Comparison of ENCODE assay signal across 9 mouse cellular contexts in genomic region chr19:46507806-46508205, GRCm38 (mm10). TPM values are rescaled to one million over a fixed set of nuclear protein-coding genes. Genes with fewer than 3 reads are reported as not detected.
A peak's percentile ranks its signal among the peaks of the same experiment; 100 is the strongest.
DNase-seq lines count a peak whose midpoint lies in the region; ATAC-seq and TF ChIP-seq lines count a peak whose summit lies in the region.
"Had no signal": no experiment of that assay in that cellular context is flagged by ENCODE, and none has a peak within 500 bp of the region (broad histone marks: within the 10 kb centered on the region; RNA-seq: fewer than 3 reads in every experiment).

No protein-coding gene starts in this region.

- no peaks in the 10 kb centered on the region for H3K27me3 ChIP-seq in cerebellum, adult 2 months (ENCODE audit: control insufficient read depth, insufficient read depth, low read length)
- H3K27me3 ChIP-seq in intestine, embryonic 15.5 days (replicated peaks) = no peaks in the 10 kb centered on the region
- H3K27me3 ChIP-seq: embryonic facial prominence, embryonic 15.5 days had no signal

- TF ChIP-seq CTCF in cerebellum, adult 2 months (IDR thresholded peaks at IDR 0.05; ENCODE audit: borderline replicate concordance, insufficient read depth, low read depth, low read length) = no peak
- TF ChIP-seq CTCF in bone marrow macrophage, adult 2 months (IDR thresholded peaks at IDR 0.05; ENCODE audit: low read depth, low read length) = no peak

- peaks cover 92% of the 10 kb centered on the region for H3K79me2 ChIP-seq in macrophage (ENCODE audit: inconsistent target)

- no peak for DNase-seq in cerebellum, adult 2 months
- DNase-seq in cerebellum, adult 11 months = no peak
- no peak for DNase-seq in ovary, postnatal 36 days (ENCODE audit: low spot score)
- no peak for DNase-seq in gastrocnemius, postnatal 36 days

- H3K9ac ChIP-seq in intestine, embryonic 15.5 days = no peak overlapping the region
- H3K9ac ChIP-seq: embryonic facial prominence, embryonic 15.5 days had no signal

- peak overlapping the region; percentile 38 for H3K27ac ChIP-seq in cerebellum, adult 2 months (ENCODE audit: insufficient read depth, low read length)
- peak overlapping the region; percentile 99 for H3K27ac ChIP-seq in bone marrow macrophage, adult 2 months (ENCODE audit: insufficient read depth, low read depth, low read length)
- H3K27ac ChIP-seq in intestine, embryonic 15.5 days = 0 out of 2 replicates have a peak overlapping the region, but pooled peaks have one; percentile 1
- H3K27ac ChIP-seq in macrophage = peak overlapping the region; percentile 99

- H3K9me3 ChIP-seq in intestine, embryonic 15.5 days = no peaks in the 10 kb centered on the region
- H3K9me3 ChIP-seq: embryonic facial prominence, embryonic 15.5 days had no signal

- peaks cover 36% of the 10 kb centered on the region for H3K4me1 ChIP-seq in cerebellum, adult 2 months (ENCODE audit: control insufficient read depth, insufficient read depth, low read length)
- peaks cover 60% of the 10 kb centered on the region for H3K4me1 ChIP-seq in bone marrow macrophage, adult 2 months (ENCODE audit: control insufficient read depth, insufficient read depth, low read length)
- peaks cover 61% of the 10 kb centered on the region for H3K4me1 ChIP-seq in intestine, embryonic 15.5 days (replicated peaks)

- H3K4me3 ChIP-seq in cerebellum, adult 2 months (replicated peaks; ENCODE audit: insufficient read depth, low read depth, low read length) = no peak overlapping the region
- H3K4me3 ChIP-seq in bone marrow macrophage, adult 2 months (ENCODE audit: insufficient read depth, low read length) = peak overlapping the region; percentile 62; the same call in 1 of the 2 replicates
- H3K4me3 ChIP-seq in intestine, embryonic 15.5 days (replicated peaks) = no peak overlapping the region
- no peak overlapping the region for H3K4me3 ChIP-seq in macrophage (ENCODE audit: inconsistent target)
- H3K4me3 ChIP-seq: embryonic facial prominence, embryonic 15.5 days had no signal

- peak overlapping the region; percentile 10; the same call in 1 of the 2 replicates for H3K4me2 ChIP-seq in intestine, embryonic 15.5 days (replicated peaks)
- H3K4me2 ChIP-seq: embryonic facial prominence, embryonic 15.5 days had no signal

- peaks cover 6% of the 10 kb centered on the region for H3K36me3 ChIP-seq in intestine, embryonic 15.5 days
- peaks cover 13% of the 10 kb centered on the region; the same call in 1 of the 2 replicates for H3K36me3 ChIP-seq in macrophage (ENCODE audit: inconsistent target)

- no peak for TF ChIP-seq POLR2A in cerebellum, adult 2 months (IDR thresholded peaks at IDR 0.05; ENCODE audit: borderline replicate concordance, insufficient read depth, low read length)
- TF ChIP-seq POLR2A in bone marrow macrophage, adult 2 months (IDR thresholded peaks at IDR 0.05; ENCODE audit: borderline replicate concordance, low read depth, low read length) = no peak

- ATAC-seq in intestine, embryonic 15.5 days = no peak
- no peak for ATAC-seq in inflammation-experienced regulatory T-cells, adult 6 months

- WGBS in cerebellum, adult 2 months = 8% methylated on average over 1 of the region's 1 CpGs
- 45% methylated on average over 1 of the region's 1 CpGs for WGBS in intestine, embryonic 15.5 days
- 77% methylated on average over 1 of the region's 1 CpGs for WGBS in macrophage (ENCODE audit: missing documents)

- intact Hi-C loops in gastrocnemius, postnatal 36 days (cut with DNase I) = no loop called here

RNA-seq across cellular contexts. Expression of gene Trim8, which starts 6.3 kb away (rescaled TPM):
- polyA plus RNA-seq in cerebellum, adult 2 months (2012; rRNA removed) = 40.3 and 43.4 TPM in 2 replicates
- polyA plus RNA-seq in bone marrow macrophage, adult 2 months (2012; ENCODE audit: insufficient read depth, insufficient read length, missing spikeins) = 66.3 and 69.0 TPM in 2 replicates
- 16.4 and 17.3 TPM in 2 replicates for polyA plus RNA-seq in intestine, embryonic 15.5 days (2015; fragmentation: Nextera tagmentation; extraction: Ambion mirVana)
- total RNA-seq in macrophage (2018; cell fraction: chromatin; rRNA removed) = 10 to 100 TPM; 15.9 to 99.6 (median 53.2) TPM
- 100 to 1,000 TPM in 1 of 26 experiments, 10 to 100 TPM in 25; 25.7 to 101 (median 73.3) TPM for total RNA-seq in macrophage (2018; cell fraction: cytosol; rRNA removed)
- 100 to 1,000 TPM in 4 of 26 experiments, 10 to 100 TPM in 22; 24.4 to 126 (median 65.5) TPM for total RNA-seq in macrophage (2018; cell fraction: nucleus; rRNA removed)
- polyA plus RNA-seq in macrophage (2018) = 33.5 to 58.8 TPM (median 46.5 TPM) in 3 replicates
- 10 to 100 TPM; 24.1 to 26.3 (median 25.9) TPM for polyA plus RNA-seq in inflammation-experienced regulatory T-cells, adult 6 months (2017; shearing (Covaris generic))
- 10 to 100 TPM; 19.0 to 19.2 TPM for total RNA-seq in gastrocnemius, postnatal 36 days (2021)

Comparison
In these comparisons a context has a peak if more than half of its experiments do, and no peak if none do; other contexts are left out.
1. H3K27ac ChIP-seq: peak in every context shown above with its lines; median percentile 99 in bone marrow macrophage, adult 2 months; 99 in macrophage; 38 in cerebellum, adult 2 months; 1 in intestine, embryonic 15.5 days.